Mouse (Mus musculus): ENCODE measurements at regions not wholly inside any gene's neighbourhood (a gene's known extent, or its start where the extent isn't known, plus 50 kb on each side); places are given as distances from the start of the nearest gene placed in this dataset.

DNA sequence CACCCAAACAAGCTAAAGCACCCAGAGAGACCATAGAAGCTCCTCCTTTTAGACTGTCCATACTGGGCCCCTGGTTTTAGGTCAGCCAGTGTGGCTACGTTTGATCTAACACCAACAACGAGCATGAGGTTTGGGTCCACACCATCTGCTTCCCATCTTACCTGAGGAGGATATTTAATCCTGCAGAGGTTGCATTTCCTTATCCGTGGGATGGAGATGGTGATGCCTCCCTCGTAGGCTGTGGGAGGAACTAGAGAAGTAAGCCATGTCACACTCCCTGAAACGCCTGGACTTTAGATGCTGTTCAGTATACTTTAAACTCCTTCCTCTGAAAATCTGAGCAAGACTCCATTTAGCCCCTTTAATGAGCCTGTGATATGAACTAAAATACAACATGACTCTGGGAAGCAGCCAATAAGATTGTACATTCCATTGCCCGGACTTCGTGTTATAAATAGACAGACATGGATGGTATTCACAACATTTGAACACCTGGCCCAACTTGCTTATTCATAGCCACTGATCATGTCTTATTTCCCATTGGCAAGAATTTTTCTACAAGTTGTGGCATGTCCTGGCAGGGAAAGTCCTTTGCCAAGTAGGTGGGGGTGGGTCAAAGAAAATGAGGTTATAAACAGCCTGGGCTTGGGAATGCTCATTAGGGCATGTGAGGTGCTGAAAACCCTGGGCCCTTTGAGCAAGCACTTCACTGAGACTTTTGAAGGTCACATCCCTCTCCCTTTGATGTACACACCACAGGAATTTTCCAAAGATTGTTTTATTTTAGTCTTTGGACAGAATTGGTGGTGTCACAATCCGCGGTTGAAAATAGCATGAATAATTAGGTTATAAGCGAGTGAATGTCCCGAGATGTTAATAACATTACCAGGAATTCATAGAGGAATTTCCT is 89.7 kb upstream of the Pgrmc2 start:
- no peak for DNase-seq (ENCODE audit: extremely low read depth, low read depth, low spot score)
- H3K79me2 ChIP-seq (ENCODE audit: control insufficient read depth, insufficient read depth, low read length) = no peaks in the 10 kb centered on the region
- no peaks in the 10 kb centered on the region for H3K36me3 ChIP-seq (ENCODE audit: control insufficient read depth, insufficient read depth, low read length)
- H3K27me3 ChIP-seq (ENCODE audit: control insufficient read depth, insufficient read depth, low read length) = no peaks in the 10 kb centered on the region
- no peak overlapping the region for H3K27ac ChIP-seq (replicated peaks; ENCODE audit: insufficient read depth, low read depth, low read length)
- no peaks in the 10 kb centered on the region for H3K4me1 ChIP-seq (ENCODE audit: control insufficient read depth, insufficient read depth, low read length)
- TF ChIP-seq POLR2A (IDR thresholded peaks at IDR 0.05; ENCODE audit: extremely low read depth, insufficient read depth, low read length) (no peak), CTCF (IDR thresholded peaks at IDR 0.05; ENCODE audit: low read depth, low read length) (no peak)
- H3K4me3 ChIP-seq (ENCODE audit: insufficient read depth, low read depth, low read length) = no peak overlapping the region
- no peak overlapping the region for H3K9ac ChIP-seq (ENCODE audit: low read depth, low read length)
- WGBS = 78% methylated on average over 11 of the region's 11 CpGs

DNA sequence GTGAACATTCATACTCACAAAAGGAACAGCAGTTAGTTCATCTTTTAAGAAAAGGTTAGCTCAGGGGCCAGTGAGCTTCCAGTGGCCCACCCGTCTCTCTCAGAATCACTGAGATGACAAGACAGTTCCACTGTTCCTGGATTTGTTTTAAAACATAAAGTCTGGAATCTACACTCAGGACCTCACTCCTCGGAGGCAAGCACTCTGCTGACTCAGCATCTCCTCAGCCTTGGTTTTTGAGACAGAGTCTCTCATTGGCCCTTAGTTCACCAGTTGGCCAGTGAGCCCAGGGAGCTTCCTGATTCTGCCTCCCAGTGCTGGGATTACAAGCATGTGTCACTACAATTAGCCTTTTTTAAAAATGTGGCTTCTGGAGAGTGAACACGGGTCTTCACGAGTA is 88.9 kb upstream of the Pgrmc2 start:
- DNase-seq (ENCODE audit: extremely low read depth, low read depth, low spot score) = no peak
- Histone ChIP-seq H3K4me3 (ENCODE audit: insufficient read depth, low read depth, low read length) (no peak overlapping the region), H3K27ac (replicated peaks; ENCODE audit: insufficient read depth, low read depth, low read length) (no peak overlapping the region), H3K27me3 (ENCODE audit: control insufficient read depth, insufficient read depth, low read length) (no peaks in the 10 kb centered on the region), H3K9ac (ENCODE audit: low read depth, low read length) (no peak overlapping the region), H3K79me2 (ENCODE audit: control insufficient read depth, insufficient read depth, low read length) (no peaks in the 10 kb centered on the region), H3K4me1 (ENCODE audit: control insufficient read depth, insufficient read depth, low read length) (no peaks in the 10 kb centered on the region), H3K36me3 (ENCODE audit: control insufficient read depth, insufficient read depth, low read length) (no peaks in the 10 kb centered on the region)
- WGBS = 92% methylated on average over 4 of the region's 4 CpGs
- no peak for TF ChIP-seq POLR2A (IDR thresholded peaks at IDR 0.05; ENCODE audit: extremely low read depth, insufficient read depth, low read length)
- no peak for TF ChIP-seq CTCF (IDR thresholded peaks at IDR 0.05; ENCODE audit: low read depth, low read length)

DNA sequence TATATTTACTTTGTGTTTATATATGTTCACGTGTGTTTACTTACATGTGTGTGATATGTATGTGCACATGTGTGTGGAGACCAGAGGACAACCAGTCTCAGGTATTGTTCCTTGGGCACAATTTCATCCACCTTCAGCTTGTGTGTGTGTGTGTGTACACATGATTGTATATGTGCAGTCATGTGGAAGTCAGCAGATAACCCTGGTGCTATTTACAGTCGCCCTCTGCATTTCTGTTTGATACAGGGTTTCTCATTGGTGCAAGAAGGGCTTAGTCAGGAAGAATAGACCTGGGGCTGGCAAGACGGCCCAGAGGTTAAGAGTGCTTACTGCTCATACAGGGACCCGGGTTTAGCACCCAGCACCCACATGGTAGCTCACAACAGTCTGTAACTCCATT is 88.5 kb upstream of the Pgrmc2 start:
- 94% methylated on average over 4 of the region's 4 CpGs for WGBS
- Histone ChIP-seq H3K27ac (replicated peaks; ENCODE audit: insufficient read depth, low read depth, low read length) (no peak overlapping the region), H3K27me3 (ENCODE audit: control insufficient read depth, insufficient read depth, low read length) (no peaks in the 10 kb centered on the region), H3K9ac (ENCODE audit: low read depth, low read length) (no peak overlapping the region), H3K36me3 (ENCODE audit: control insufficient read depth, insufficient read depth, low read length) (no peaks in the 10 kb centered on the region), H3K4me3 (ENCODE audit: insufficient read depth, low read depth, low read length) (no peak overlapping the region), H3K4me1 (ENCODE audit: control insufficient read depth, insufficient read depth, low read length) (no peaks in the 10 kb centered on the region), H3K79me2 (ENCODE audit: control insufficient read depth, insufficient read depth, low read length) (no peaks in the 10 kb centered on the region)
- DNase-seq (ENCODE audit: extremely low read depth, low read depth, low spot score) = no peak
- TF ChIP-seq POLR2A (IDR thresholded peaks at IDR 0.05; ENCODE audit: extremely low read depth, insufficient read depth, low read length) (no peak), CTCF (IDR thresholded peaks at IDR 0.05; ENCODE audit: low read depth, low read length) (no peak)

DNA sequence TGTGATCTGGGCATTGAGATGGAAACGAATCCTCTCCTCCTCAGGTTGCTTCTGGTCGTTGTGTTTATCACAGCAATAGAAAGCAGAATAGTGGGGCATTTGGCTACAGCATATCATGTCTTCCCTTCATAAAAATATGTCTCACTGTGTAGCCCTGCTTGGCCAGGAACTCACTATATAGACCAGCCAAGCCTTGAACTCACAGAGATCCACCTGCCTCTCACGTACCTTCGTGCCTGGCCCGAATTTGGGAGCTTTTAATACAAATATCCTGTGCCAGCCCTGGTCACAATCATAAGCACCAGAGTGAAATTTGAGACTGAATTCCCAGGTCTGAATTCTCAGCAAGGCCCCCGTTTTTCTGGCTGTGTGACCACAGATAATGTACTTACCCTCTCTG is 87.7 kb upstream of the Pgrmc2 start:
- H3K4me1 ChIP-seq (ENCODE audit: control insufficient read depth, insufficient read depth, low read length) = no peaks in the 10 kb centered on the region
- no peak for DNase-seq (ENCODE audit: extremely low read depth, low read depth, low spot score)

DNA sequence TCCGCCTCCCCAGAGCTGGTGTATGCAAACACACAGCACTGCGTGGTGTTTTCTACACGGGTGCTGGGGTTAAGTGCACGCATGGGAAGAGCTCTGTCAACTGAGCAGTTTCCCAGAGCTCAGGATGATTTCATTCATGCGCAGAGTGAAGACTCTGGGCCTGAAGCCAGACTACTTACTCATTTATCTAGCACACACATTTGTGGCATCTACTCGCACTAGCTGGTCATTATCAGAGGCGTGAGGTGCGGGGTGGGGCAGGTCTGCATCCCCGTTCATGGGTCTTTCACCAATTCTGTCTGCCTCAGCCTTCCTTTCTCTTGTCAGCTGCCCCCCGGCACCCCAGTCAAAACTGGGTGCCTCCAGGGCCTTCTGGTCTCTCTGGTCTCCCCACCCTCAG is 86.6 kb upstream of the Pgrmc2 start:
- H3K4me1 ChIP-seq (ENCODE audit: control insufficient read depth, insufficient read depth, low read length) = no peaks in the 10 kb centered on the region
- no peaks in the 10 kb centered on the region for H3K27me3 ChIP-seq (ENCODE audit: control insufficient read depth, insufficient read depth, low read length)
- no peak overlapping the region for H3K4me3 ChIP-seq (ENCODE audit: insufficient read depth, low read depth, low read length)
- DNase-seq (ENCODE audit: extremely low read depth, low read depth, low spot score) = no peak
- no peaks in the 10 kb centered on the region for H3K79me2 ChIP-seq (ENCODE audit: control insufficient read depth, insufficient read depth, low read length)
- no peak overlapping the region for H3K27ac ChIP-seq (replicated peaks; ENCODE audit: insufficient read depth, low read depth, low read length)
- TF ChIP-seq CTCF (IDR thresholded peaks at IDR 0.05; ENCODE audit: low read depth, low read length) (no peak), POLR2A (IDR thresholded peaks at IDR 0.05; ENCODE audit: extremely low read depth, insufficient read depth, low read length) (no peak)
- no peaks in the 10 kb centered on the region for H3K36me3 ChIP-seq (ENCODE audit: control insufficient read depth, insufficient read depth, low read length)
- 88% methylated on average over 10 of the region's 10 CpGs for WGBS
- no peak overlapping the region for H3K9ac ChIP-seq (ENCODE audit: low read depth, low read length)

More for the DNA sequence above, 87.7 kb upstream of the Pgrmc2 start:
- no peaks in the 10 kb centered on the region for H3K27me3 ChIP-seq (ENCODE audit: control insufficient read depth, insufficient read depth, low read length)
- H3K4me3 ChIP-seq (ENCODE audit: insufficient read depth, low read depth, low read length) = no peak overlapping the region
- H3K79me2 ChIP-seq (ENCODE audit: control insufficient read depth, insufficient read depth, low read length) = no peaks in the 10 kb centered on the region
- no peak overlapping the region for H3K9ac ChIP-seq (ENCODE audit: low read depth, low read length)
- H3K36me3 ChIP-seq (ENCODE audit: control insufficient read depth, insufficient read depth, low read length) = no peaks in the 10 kb centered on the region
- TF ChIP-seq POLR2A (IDR thresholded peaks at IDR 0.05; ENCODE audit: extremely low read depth, insufficient read depth, low read length) (no peak), CTCF (IDR thresholded peaks at IDR 0.05; ENCODE audit: low read depth, low read length) (no peak)
- no peak overlapping the region for H3K27ac ChIP-seq (replicated peaks; ENCODE audit: insufficient read depth, low read depth, low read length)
- WGBS = 84% methylated on average over 6 of the region's 6 CpGs
